Mouse (Mus musculus): ENCODE results near the gene Caps2. TPM values are rescaled to one million over a fixed set of nuclear protein-coding genes. Genes with fewer than 3 reads are reported as not detected.
"Not testable (repeated sequence)": the region's sequence is repeated elsewhere in the genome, so short reads cannot be mapped to it uniquely, and the experiment has no call there.

Gene Caps2
- polyA plus RNA-seq, 1 experiment from 2014 or later, result 0.54 TPM

GRCm38 (mm10) chr10:112229091-112229843 lies 65.8 kb downstream of the Caps2 start:
- 41% methylated on average over 6 of the region's 6 CpGs for WGBS
- H3K36me3 ChIP-seq; H3K27ac ChIP-seq; H3K4me3 ChIP-seq; DNase-seq (ENCODE audit: low spot score); H3K27me3 ChIP-seq (ENCODE audit: insufficient read depth, poor library complexity, severe bottlenecking); H3K4me1 ChIP-seq (replicated peaks); H3K9me3 ChIP-seq: not testable (repeated sequence)

- not testable (repeated sequence) for H3K27me3 ChIP-seq (ENCODE audit: insufficient read depth, poor library complexity, severe bottlenecking); H3K4me1 ChIP-seq (replicated peaks); H3K27ac ChIP-seq; H3K4me3 ChIP-seq; H3K36me3 ChIP-seq; DNase-seq (ENCODE audit: low spot score); H3K9me3 ChIP-seq
- 37% methylated on average over 1 of the region's 1 CpGs for WGBS
Measured at GRCm38 (mm10) chr10:112232733-112233132, 69.3 kb downstream of the Caps2 start.

- not testable (repeated sequence) for H3K4me1 ChIP-seq (replicated peaks); H3K36me3 ChIP-seq; DNase-seq (ENCODE audit: low spot score); H3K4me3 ChIP-seq; H3K27ac ChIP-seq; H3K9me3 ChIP-seq; H3K27me3 ChIP-seq (ENCODE audit: insufficient read depth, poor library complexity, severe bottlenecking)
- WGBS, result 89% methylated on average over 5 of the region's 5 CpGs
Measured at GRCm38 (mm10) chr10:112235396-112235940, 72.0 kb downstream of the Caps2 start.

GRCm38 (mm10) chr10:112248273-112248672 lies 84.9 kb downstream of the Caps2 start:
- Histone ChIP-seq H3K9me3 (no peaks in the 10 kb centered on the region), H3K4me1 (replicated peaks) (no peaks in the 10 kb centered on the region), H3K27ac (no peak overlapping the region), H3K4me3 (no peak overlapping the region), H3K36me3 (no peaks in the 10 kb centered on the region), H3K27me3 (ENCODE audit: insufficient read depth, poor library complexity, severe bottlenecking) (no peaks in the 10 kb centered on the region)
- DNase-seq (ENCODE audit: low spot score), result no peak
- 77% methylated on average over 2 of the region's 2 CpGs for WGBS

GRCm38 (mm10) chr10:112263467-112263866 lies 100.0 kb downstream of the Caps2 start:
- Histone ChIP-seq H3K9me3 (no peaks in the 10 kb centered on the region), H3K4me3 (no peak overlapping the region), H3K36me3 (no peaks in the 10 kb centered on the region), H3K4me1 (replicated peaks) (no peaks in the 10 kb centered on the region), H3K27me3 (ENCODE audit: insufficient read depth, poor library complexity, severe bottlenecking) (peaks cover 6% of the 10 kb centered on the region), H3K27ac (no peak overlapping the region)
- no peak for DNase-seq (ENCODE audit: low spot score)
- 85% methylated on average over 3 of the region's 3 CpGs for WGBS

Other genes with a start within 250 kb of the Caps2 start
- gene Krr1, start 191.0 kb upstream of the Caps2 start, polyA plus RNA-seq (2016; fragmentation: Nextera tagmentation; extraction: Ambion mirVana), result 42.9 and 55.4 TPM in 2 replicates
- gene Glipr1, start 161.0 kb upstream of the Caps2 start, polyA plus RNA-seq (2016; fragmentation: Nextera tagmentation; extraction: Ambion mirVana), result 0.68 and 0.69 TPM in 2 replicates
- not detected in 2 replicates for gene Glipr1l1, start 103.4 kb upstream of the Caps2 start, polyA plus RNA-seq (2016; fragmentation: Nextera tagmentation; extraction: Ambion mirVana)
- not detected in 2 replicates for gene Glipr1l2, start 80.3 kb upstream of the Caps2 start, polyA plus RNA-seq (2016; fragmentation: Nextera tagmentation; extraction: Ambion mirVana)
- gene Glipr1l3, start 3.3 kb upstream of the Caps2 start, polyA plus RNA-seq (2016; fragmentation: Nextera tagmentation; extraction: Ambion mirVana), result 0.17 TPM in 1 of 2 replicates, not detected in the other
- 0.81 and 0.93 TPM in 2 replicates for gene Kcnc2, start 107.5 kb downstream of the Caps2 start, polyA plus RNA-seq (2016; fragmentation: Nextera tagmentation; extraction: Ambion mirVana)

Measured in hindbrain, embryonic 10.5 days (tissue).